Mouse (Mus musculus) hindbrain, embryonic 10.5 days (tissue): ENCODE data around the gene Icmt. TPM values are rescaled to one million over a fixed set of nuclear protein-coding genes. Genes with fewer than 3 reads are reported as not detected.

ENCODE experiments used
- DNase-seq: peaks from one replicate; pipeline ENCODE4 v3.0.0-alpha.2; 2017; ENCODE audit warnings: low spot score
- H3K27ac ChIP-seq: fragments of 300-500 bp; sonication (generic); 2 replicates; pipeline ENCODE4 v1.5.1; 2016; ENCODE audit warnings: mild to moderate bottlenecking, moderate library complexity
- H3K27me3 ChIP-seq: fragments of 300-500 bp; sonication (generic); 2 replicates; pipeline ENCODE4 v1.6.1; 2016; ENCODE audit warnings: mild to moderate bottlenecking; ENCODE audit not compliant: poor library complexity, insufficient read depth, severe bottlenecking
- H3K36me3 ChIP-seq: fragments of 300-500 bp; sonication (generic); 2 replicates; pipeline ENCODE4 v1.6.1; 2016; ENCODE audit warnings: mild to moderate bottlenecking, moderate library complexity
- H3K4me1 ChIP-seq: fragments of 300-500 bp; sonication (generic); replicated peaks from 2 replicates; pipeline ENCODE4 v1.6.1; 2016; ENCODE audit warnings: mild to moderate bottlenecking
- H3K4me3 ChIP-seq: fragments of 300-500 bp; sonication (generic); 2 replicates; pipeline ENCODE4 v1.5.1; 2016; ENCODE audit warnings: mild to moderate bottlenecking, moderate library complexity
- H3K9me3 ChIP-seq: fragments of 300-500 bp; sonication (generic); 2 replicates; pipeline ENCODE4 v1.6.1; 2016; ENCODE audit warnings: mild to moderate bottlenecking, moderate library complexity
- WGBS: fragments of 180-500 bp; shearing (Covaris S2); methylation state at CpG from one replicate; pipeline ENCODE4 v1.1.7; 2016; 5-methylcytosine and 5-hydroxymethylcytosine counted together
- polyA plus RNA-seq: library from polyadenylated mRNA; unstranded; fragments of >200 nt; fragmentation: Nextera tagmentation; extraction: Ambion mirVana; gene quantifications from 2 replicates; pipeline ENCODE4 v1.2.1, GENCODE M21; 2016

Icmt gene
- polyA plus RNA-seq, 1 experiment from 2014 or later = 22.3 TPM

DNA sequence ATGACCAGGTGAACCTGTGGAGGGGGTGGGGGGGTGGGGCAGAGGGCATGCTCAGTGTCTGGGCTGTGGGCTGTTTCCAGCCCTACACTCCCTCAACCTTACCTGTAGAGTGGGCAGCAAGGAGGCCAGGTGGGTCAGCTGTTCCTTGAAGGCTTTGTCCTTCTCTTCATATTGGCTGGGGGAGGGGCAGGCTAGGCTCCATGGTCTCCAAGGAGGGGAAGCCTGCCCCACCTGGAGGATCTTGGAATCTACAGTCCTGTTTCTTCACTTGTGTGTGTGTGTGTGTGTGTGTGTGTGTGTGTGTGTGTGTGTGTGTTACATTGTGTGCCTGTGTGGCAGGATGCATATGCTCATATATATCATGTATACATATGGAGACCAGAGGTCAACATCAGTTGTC is 16.9 kb downstream of the Icmt start:
- DNase-seq = peak; percentile 39
- H3K4me3 ChIP-seq = peak overlapping the region; percentile 45
- H3K4me1 ChIP-seq = peaks cover 59% of the 10 kb centered on the region
- no peaks in the 10 kb centered on the region for H3K9me3 ChIP-seq
- H3K27ac ChIP-seq = 0 out of 2 replicates have a peak overlapping the region, but pooled peaks have one; percentile 8
- peaks cover 3% of the 10 kb centered on the region; the same call in 1 of the 2 replicates for H3K36me3 ChIP-seq
- H3K27me3 ChIP-seq = peaks cover 100% of the 10 kb centered on the region

DNA sequence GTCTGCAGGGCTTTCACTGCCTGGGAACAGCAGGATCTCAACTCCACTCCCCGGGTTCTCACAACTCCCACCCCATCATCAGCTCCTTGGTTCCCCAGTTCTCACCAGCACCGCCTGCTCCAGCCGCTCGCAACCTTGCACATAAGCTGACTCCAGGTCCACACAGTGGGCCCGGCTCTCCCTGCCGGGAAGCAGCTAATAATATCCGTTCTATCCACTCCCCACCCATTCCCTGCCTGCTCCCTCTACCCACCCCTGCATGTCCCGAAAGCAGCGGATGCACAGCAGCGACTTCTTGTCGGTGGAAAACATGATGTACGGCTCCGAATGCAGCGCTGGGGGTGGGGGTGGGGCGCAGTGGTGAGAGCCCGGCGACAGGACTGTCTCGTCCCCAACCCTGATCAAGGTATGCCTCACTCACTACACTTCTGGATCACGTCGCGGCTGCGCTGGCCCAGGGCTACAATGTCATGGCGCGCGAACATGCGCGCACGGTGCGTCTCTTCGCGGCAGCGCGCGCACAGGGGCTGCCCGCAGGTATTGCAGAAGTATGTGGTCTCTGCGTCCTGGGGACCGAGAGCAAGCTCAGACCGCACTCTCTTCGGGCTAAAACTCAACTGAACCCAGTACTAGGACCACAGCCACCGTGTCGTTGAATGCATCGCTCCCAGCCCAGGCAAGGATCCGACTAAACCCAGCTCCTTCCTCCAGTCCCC is 18.6 kb downstream of the Icmt start:
- WGBS = 1% methylated on average over 43 of the region's 43 CpGs
- peak; percentile 26 for DNase-seq
- Histone ChIP-seq H3K9me3 (no peaks in the 10 kb centered on the region), H3K4me3 (peak overlapping the region; percentile 44), H3K36me3 (no peaks in the 10 kb centered on the region), H3K27ac (no peak overlapping the region), H3K4me1 (peaks cover 61% of the 10 kb centered on the region), H3K27me3 (peaks cover 90% of the 10 kb centered on the region)

DNA sequence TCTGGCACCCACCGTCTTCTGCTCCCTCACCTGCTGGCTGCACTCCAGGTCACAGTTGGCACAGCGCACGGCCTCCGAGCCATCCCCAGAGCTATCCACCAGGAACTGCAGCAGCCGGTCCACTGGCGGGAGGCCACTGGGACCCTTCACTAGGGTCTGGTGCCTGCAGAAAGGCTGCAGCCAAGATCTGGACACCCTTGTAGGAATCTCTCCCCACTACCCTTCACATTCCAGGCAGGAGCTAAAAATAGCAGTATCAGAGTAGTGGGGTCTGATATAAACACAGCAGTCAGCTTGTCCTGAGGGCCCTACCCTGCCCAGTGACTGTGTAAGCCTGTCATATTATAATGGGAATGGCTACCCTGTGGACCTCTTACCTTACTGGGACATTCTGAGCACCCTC is 20.6 kb downstream of the Icmt start:
- no peak for DNase-seq
- peaks cover 57% of the 10 kb centered on the region for H3K4me1 ChIP-seq
- H3K9me3 ChIP-seq = no peaks in the 10 kb centered on the region
- WGBS = 92% methylated on average over 6 of the region's 6 CpGs
- no peaks in the 10 kb centered on the region for H3K36me3 ChIP-seq
- H3K4me3 ChIP-seq = no peak overlapping the region
- peaks cover 75% of the 10 kb centered on the region for H3K27me3 ChIP-seq
- no peak overlapping the region for H3K27ac ChIP-seq

DNA sequence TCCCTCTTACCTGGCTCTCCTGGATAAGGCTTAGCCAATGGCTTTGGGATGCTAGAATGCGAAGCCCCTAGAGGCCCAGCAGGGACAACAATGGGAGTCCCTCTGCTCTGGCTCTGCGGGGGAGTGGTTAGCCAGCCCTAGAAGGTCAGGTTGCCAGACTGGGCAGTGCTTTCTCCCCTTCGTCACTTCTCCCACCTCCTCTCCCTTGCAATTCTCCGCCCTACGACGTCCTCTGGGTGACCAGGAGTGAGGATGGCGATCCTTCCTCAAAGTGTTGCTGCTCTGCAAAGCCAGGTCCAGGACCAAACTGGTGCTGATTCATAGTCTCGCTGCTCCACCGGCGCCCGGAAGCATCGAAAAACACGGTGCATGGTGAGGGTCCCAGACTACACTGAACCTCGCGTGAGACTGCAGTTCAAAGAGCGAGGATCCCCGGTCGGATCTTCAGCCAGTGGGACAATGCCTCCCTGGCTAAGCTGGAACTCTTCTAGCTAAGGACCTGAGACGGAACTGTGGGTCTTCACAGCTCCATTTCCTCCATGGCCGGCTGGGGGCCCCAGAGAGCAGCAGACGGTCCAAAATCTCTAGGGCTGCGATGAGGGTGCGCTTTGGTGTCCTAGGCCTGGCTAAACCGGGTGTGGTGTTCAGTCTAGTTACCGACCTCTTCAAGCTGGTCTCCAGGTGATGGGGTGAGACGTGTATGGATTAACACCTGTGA is 21.6 kb downstream of the Icmt start, which contains the start of gene Rnf207:
Rnf207 (minus strand) TSS at position 477 of the 718 bp plus-strand sequence.
- Histone ChIP-seq H3K9me3 (no peaks in the 10 kb centered on the region), H3K27me3 (peaks cover 65% of the 10 kb centered on the region), H3K4me3 (peak within 1 kb of the TSS; percentile 42), H3K27ac (peak within 1 kb of the TSS; percentile 37; the same call in 1 of the 2 replicates), H3K36me3 (no peaks in the 10 kb centered on the region), H3K4me1 (peaks cover 50% of the 10 kb centered on the region)
- WGBS = 4% methylated on average over 26 of the region's 26 CpGs
- peak; percentile 59 for DNase-seq

DNA sequence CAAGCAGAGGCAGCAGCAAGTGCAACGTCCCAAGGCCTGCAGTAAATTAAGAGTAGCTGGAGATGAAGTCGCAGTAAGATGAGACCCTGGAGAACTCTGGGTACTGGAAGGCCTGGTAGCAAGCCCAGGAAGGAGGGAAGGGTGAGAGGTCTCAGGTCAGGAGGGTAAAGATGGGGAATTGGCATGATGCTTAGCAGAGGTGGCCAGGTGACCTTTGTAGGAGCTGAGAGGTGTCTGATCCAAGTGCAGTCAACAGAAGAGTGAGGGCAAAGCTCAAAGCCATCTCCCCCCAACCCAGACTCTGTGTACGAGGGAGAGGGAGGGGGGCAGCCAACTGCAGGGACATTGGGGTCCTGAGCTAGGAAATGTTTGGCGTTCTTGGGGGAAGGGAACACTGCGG is 24.4 kb downstream of the Icmt start:
- H3K9me3 ChIP-seq = no peaks in the 10 kb centered on the region
- H3K36me3 ChIP-seq = no peaks in the 10 kb centered on the region
- H3K27me3 ChIP-seq = peaks cover 37% of the 10 kb centered on the region
- peak overlapping the region; percentile 35; the same call in 1 of the 2 replicates for H3K27ac ChIP-seq
- WGBS = 61% methylated on average over 5 of the region's 5 CpGs
- peaks cover 31% of the 10 kb centered on the region for H3K4me1 ChIP-seq
- no peak for DNase-seq
- H3K4me3 ChIP-seq = no peak overlapping the region

DNA sequence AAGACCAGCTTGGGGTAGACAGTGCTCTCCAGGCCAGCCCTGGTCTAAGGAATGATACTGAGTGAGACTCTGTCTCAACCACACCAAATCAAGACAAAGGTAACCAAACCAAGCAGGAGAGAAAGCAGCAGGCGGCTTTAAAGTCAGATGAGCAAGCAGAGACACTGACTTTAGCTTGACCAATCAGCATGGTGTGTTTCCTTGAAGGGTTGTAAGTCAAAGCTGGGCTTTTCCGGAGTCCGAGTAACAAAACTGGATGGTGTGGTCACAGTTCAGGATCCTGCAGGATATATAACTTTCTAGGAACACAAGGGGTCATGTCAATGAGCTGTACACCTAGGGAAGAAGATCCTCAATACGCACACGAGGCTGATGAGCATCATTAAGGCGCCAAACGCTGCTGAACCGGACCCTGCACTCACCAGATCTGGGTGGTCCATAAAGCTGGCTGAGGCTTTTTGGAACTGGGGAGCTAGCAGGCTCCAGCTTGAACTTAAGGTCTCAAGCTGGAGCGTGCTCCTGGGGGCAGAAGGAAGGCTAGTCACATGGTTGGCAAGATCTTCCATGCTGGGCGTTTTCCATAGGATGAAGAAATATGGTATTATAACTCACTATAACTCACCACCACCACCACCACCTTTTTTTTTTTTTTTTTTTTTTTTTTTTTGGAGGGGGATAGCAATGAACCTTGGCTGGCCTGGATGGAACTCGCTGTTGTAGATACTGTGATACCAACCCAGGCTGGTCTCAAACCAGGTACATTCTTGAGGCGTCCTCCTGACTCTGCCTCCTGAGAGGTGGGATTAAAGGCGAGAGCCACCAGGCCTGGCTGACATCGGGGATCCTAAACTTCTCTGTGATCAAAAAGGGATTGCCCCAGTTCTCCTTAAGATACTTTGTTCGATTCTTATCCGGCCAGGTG is 27.9 kb downstream of the Icmt start:
- peak overlapping the region; percentile 97 for H3K27ac ChIP-seq

DNA sequence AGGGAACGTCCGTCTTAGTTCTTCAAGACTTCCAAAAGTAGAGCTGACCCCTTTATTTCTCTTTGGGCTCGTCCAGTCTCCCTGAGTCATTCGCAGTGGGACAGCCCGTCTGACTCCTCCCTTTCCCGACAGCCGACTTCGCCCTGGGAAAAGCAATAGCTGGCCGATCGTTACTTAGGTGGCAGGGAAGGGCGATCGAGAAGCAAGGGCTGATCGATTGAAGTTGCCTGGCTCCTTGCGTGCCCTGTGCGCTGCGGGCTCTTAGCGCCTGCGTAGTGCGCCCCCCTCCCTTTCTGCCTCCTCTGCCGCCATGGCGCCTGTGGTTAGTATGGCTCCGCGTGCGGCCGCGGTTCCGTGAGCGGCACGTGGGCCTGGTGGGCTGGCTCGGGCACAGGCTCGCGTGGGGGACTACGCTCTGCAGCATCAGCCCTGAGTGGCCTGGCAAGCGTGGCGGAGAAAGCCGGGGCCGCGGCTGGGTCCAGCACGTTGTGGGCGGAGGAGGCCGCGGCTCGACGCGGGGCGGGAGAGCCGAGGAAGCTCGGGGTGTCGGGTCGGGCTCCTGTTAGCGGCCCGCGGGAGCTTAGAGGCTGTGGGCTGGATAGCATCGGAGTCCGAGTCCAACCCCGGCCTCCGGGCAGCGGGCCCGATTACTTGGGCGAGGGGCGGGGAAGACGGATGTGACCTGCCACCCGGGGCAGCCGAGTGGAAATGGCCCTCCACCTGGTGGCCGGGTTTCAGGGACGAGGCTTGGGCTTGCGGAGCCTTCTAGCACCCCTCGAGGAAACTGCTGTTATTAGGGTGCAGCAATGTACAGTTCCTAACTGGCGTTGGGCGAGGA is 28.8 kb downstream of the Icmt start, which contains the start of gene Rpl22:
Rpl22 (plus strand) TSS at position 169 of the 838 bp plus-strand sequence.
- H3K4me1 ChIP-seq = peaks cover 32% of the 10 kb centered on the region
- peak within 1 kb of the TSS; percentile 97 for H3K27ac ChIP-seq
- peaks cover 6% of the 10 kb centered on the region; the same call in 1 of the 2 replicates for H3K27me3 ChIP-seq
- H3K4me3 ChIP-seq = peak within 1 kb of the TSS; percentile 99
- H3K9me3 ChIP-seq = no peaks in the 10 kb centered on the region
- WGBS = under 1% methylated on average over 70 of the region's 70 CpGs
- peaks cover 36% of the 10 kb centered on the region for H3K36me3 ChIP-seq
- peak; percentile 96 for DNase-seq

More for the DNA sequence above, 27.9 kb downstream of the Icmt start:
- Histone ChIP-seq H3K4me1 (peaks cover 32% of the 10 kb centered on the region), H3K36me3 (peaks cover 28% of the 10 kb centered on the region), H3K9me3 (no peaks in the 10 kb centered on the region), H3K27me3 (peaks cover 6% of the 10 kb centered on the region; the same call in 1 of the 2 replicates), H3K4me3 (peak overlapping the region; percentile 99)
- WGBS = 57% methylated on average over 16 of the region's 16 CpGs
- DNase-seq = no peak

DNA sequence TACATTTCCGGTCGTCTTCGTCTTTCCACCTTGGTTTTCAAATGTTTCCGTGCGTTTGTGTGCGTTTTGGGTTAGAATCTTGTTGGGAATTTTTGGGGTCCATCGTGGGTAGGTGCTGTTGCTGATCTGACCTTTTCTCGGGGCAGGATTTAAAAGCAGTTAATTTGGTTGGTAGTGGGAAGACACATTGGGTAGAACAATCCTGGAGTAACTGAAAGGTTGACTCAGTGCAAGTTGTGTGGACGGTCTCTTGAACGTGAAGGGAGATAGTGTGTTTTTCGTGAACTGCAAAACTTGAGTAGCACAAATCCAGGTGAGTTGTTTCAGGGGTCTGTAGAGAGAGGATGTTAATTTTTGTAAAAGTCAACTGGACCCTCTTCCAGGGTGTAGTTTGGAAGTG is 29.5 kb downstream of the Icmt start:
- no peak for DNase-seq
- peaks cover 4% of the 10 kb centered on the region; the same call in 1 of the 2 replicates for H3K27me3 ChIP-seq
- H3K4me3 ChIP-seq = peak overlapping the region; percentile 99
- WGBS = 3% methylated on average over 11 of the region's 11 CpGs
- H3K4me1 ChIP-seq = peaks cover 26% of the 10 kb centered on the region
- H3K36me3 ChIP-seq = peaks cover 44% of the 10 kb centered on the region
- H3K9me3 ChIP-seq = no peaks in the 10 kb centered on the region
- peak overlapping the region; percentile 97 for H3K27ac ChIP-seq

DNA sequence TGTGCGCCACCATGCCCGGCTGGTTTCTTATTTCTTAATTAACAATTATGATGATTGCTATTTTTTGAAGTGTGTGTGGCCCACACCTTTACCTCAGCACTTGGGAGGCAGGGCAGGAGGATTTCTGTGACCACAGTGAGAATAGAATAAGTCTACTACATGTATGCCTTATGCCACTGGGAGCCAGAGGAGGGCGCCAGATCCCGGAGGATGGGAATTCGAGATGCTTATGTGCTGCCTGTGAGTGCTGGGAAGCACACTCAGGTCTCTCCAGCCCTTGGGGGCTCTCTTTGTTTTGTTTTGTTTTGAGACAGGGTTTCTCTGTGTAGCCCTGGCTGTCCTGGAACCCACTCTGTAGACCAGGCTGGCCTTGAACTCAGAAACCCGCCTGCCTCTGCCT is 31.7 kb downstream of the Icmt start:
- Histone ChIP-seq H3K4me1 (peaks cover 19% of the 10 kb centered on the region), H3K27me3 (no peaks in the 10 kb centered on the region), H3K9me3 (no peaks in the 10 kb centered on the region), H3K27ac (no peak overlapping the region), H3K36me3 (peaks cover 65% of the 10 kb centered on the region), H3K4me3 (no peak overlapping the region)
- WGBS = 78% methylated on average over 6 of the region's 6 CpGs
- no peak for DNase-seq

DNA sequence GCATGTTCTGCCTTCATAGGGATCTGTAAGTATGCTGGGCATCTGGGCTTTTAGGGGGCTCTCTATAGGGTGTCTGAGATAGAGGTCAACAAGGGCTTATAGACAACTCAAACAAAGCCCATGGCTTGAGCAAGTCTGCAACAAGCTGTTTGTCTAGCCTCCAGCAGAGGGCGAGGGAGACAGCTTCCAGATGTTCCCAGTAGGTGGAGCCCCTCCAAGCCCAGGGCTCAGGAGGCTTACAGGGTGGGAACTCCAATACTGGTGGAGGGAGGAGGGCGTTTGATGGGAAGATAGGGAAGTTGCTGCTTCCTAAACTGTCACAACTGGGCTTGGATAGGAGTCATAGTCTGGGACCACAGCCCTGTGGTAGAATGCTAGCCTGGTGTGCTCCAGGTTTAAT is 35.9 kb downstream of the Icmt start:
- no peak overlapping the region for H3K27ac ChIP-seq
- H3K36me3 ChIP-seq = peaks cover 83% of the 10 kb centered on the region
- H3K4me1 ChIP-seq = peaks cover 3% of the 10 kb centered on the region
- no peaks in the 10 kb centered on the region for H3K9me3 ChIP-seq
- H3K4me3 ChIP-seq = no peak overlapping the region
- H3K27me3 ChIP-seq = peaks cover 22% of the 10 kb centered on the region
- DNase-seq = peak; percentile 76
- 53% methylated on average over 2 of the region's 2 CpGs for WGBS

DNA sequence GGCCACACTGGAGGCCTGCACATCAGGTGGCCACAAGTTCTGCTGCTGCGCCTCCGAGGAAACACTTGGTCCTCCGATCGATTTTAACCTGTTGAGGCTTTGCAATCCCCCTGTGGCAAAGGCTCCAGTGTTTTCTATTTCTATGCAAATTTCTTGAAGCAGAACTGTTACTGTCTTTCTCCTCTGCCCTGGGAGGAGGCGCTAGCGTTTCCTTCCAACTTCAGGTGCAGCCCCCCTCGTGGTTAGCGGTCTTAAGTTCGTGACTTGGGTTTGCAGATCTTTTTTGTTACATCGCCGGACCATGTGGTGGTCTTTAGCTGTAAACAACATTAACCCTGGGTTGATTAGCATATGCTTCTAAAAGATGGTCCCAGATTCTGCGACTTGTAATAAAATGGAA is 36.6 kb downstream of the Icmt start:
- Histone ChIP-seq H3K27ac (no peak overlapping the region), H3K4me3 (no peak overlapping the region), H3K27me3 (peaks cover 28% of the 10 kb centered on the region), H3K9me3 (no peaks in the 10 kb centered on the region), H3K4me1 (peaks cover 6% of the 10 kb centered on the region), H3K36me3 (peaks cover 76% of the 10 kb centered on the region)
- 95% methylated on average over 12 of the region's 12 CpGs for WGBS
- DNase-seq = no peak
